Mouse (Mus musculus): ENCODE measurements around the gene E2f2.

E2f2 gene

GRCm38 (mm10) chr4:136176022-136176552, 3.9 kb downstream of the E2f2 start:
- no peak for DNase-seq (ENCODE audit: low spot score)

- no peak for DNase-seq (ENCODE audit: low spot score)
Observed at GRCm38 (mm10) chr4:136177244-136177611, 5.0 kb downstream of the E2f2 start.

- DNase-seq (ENCODE audit: low spot score) = no peak
Observed at GRCm38 (mm10) chr4:136177612-136178474, 5.6 kb downstream of the E2f2 start.

GRCm38 (mm10) chr4:136178475-136178921, 6.3 kb downstream of the E2f2 start:
- no peak for DNase-seq (ENCODE audit: low spot score)

- DNase-seq (ENCODE audit: low spot score) = no peak
Observed at GRCm38 (mm10) chr4:136179456-136179855, 7.3 kb downstream of the E2f2 start.

GRCm38 (mm10) chr4:136179998-136180397, 7.8 kb downstream of the E2f2 start:
- DNase-seq (ENCODE audit: low spot score) = peak; percentile 67

GRCm38 (mm10) chr4:136180408-136181330, 8.5 kb downstream of the E2f2 start:
- peak; percentile 89 for DNase-seq (ENCODE audit: low spot score)

GRCm38 (mm10) chr4:136181367-136181766, 9.2 kb downstream of the E2f2 start:
- no peak for DNase-seq (ENCODE audit: low spot score)

- no peak for DNase-seq (ENCODE audit: low spot score)
Observed at GRCm38 (mm10) chr4:136185375-136185774, 13.2 kb downstream of the E2f2 start.

- no peak for DNase-seq (ENCODE audit: low spot score)
Observed at GRCm38 (mm10) chr4:136186315-136186714, 14.1 kb downstream of the E2f2 start.

GRCm38 (mm10) chr4:136186739-136187472, 14.7 kb downstream of the E2f2 start:
- DNase-seq (ENCODE audit: low spot score) = no peak

GRCm38 (mm10) chr4:136188973-136189737, 17.0 kb downstream of the E2f2 start:
- DNase-seq (ENCODE audit: low spot score) = no peak

- no peak for DNase-seq (ENCODE audit: low spot score)
Observed at GRCm38 (mm10) chr4:136189912-136190311, 17.7 kb downstream of the E2f2 start.

- no peak for DNase-seq (ENCODE audit: low spot score)
Observed at GRCm38 (mm10) chr4:136193571-136193970, 21.4 kb downstream of the E2f2 start.

- no peak for DNase-seq (ENCODE audit: low spot score)
Observed at GRCm38 (mm10) chr4:136195029-136195428, 22.8 kb downstream of the E2f2 start.

GRCm38 (mm10) chr4:136195629-136196028, 23.4 kb downstream of the E2f2 start:
- no peak for DNase-seq (ENCODE audit: low spot score)

GRCm38 (mm10) chr4:136196201-136196600, 24.0 kb downstream of the E2f2 start:
- no peak for DNase-seq (ENCODE audit: low spot score)

- no peak for DNase-seq (ENCODE audit: low spot score)
Observed at GRCm38 (mm10) chr4:136198846-136199245, 26.7 kb downstream of the E2f2 start.

- no peak for DNase-seq (ENCODE audit: low spot score)
Observed at GRCm38 (mm10) chr4:136199562-136200292, 27.5 kb downstream of the E2f2 start.

- DNase-seq (ENCODE audit: low spot score) = no peak
Observed at GRCm38 (mm10) chr4:136202509-136202908, 30.3 kb downstream of the E2f2 start.

Data from ovary, adult 18-20 months (tissue).